Mouse (Mus musculus): ENCODE results near the gene Slc4a8.

DNA sequence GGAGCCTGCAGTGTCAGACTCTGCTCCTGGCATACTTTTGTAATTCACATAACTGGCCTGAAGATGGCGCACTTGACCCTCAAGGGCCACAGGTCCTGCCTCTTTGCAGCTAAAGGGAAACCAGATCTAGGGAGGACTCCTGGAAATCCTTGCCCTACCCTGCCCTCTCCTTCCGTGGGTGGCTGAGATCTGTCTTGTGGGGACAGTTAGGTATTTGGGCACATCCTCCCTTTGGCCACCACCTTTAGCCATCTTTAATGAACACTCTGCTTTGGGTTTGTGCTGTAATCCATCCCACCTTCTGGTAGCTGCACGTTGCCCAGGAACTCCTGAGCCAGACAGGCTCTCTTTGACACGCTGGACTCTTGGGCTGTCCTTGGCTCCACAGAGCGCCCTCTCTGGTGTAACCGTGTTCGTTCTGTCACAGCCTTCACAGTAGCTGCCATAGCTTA, 4.0 kb upstream of the Slc4a8 start:
- TF ChIP-seq POLR2A (IDR thresholded peaks at IDR 0.05; ENCODE audit: insufficient read length, low read depth) (no peak), TCF3 (IDR thresholded peaks at IDR 0.05; ENCODE audit: insufficient read length, low read depth) (no peak), E2F4 (IDR thresholded peaks at IDR 0.05; ENCODE audit: insufficient read depth) (no peak), CEBPB (IDR thresholded peaks at IDR 0.05; ENCODE audit: insufficient read depth, poor library complexity, severe bottlenecking) (no peak), MYOG (IDR thresholded peaks at IDR 0.05; ENCODE audit: control insufficient read depth in 1 of 3, insufficient read depth in 1 of 3, insufficient read length in 2 of 3, low read depth in 2 of 3) (no peak), SRF (IDR thresholded peaks at IDR 0.05; ENCODE audit: control insufficient read depth, insufficient read length, low read depth) (peak; percentile 45), MYOD1 (IDR thresholded peaks at IDR 0.05; ENCODE audit: control insufficient read depth in 1 of 3, insufficient read length in 2 of 3, low read depth in 2 of 3) (no peak), REST (IDR thresholded peaks at IDR 0.05; ENCODE audit: insufficient read depth, insufficient read length) (no peak), USF1 (IDR thresholded peaks at IDR 0.05; ENCODE audit: low read depth) (no peak), MAX (IDR thresholded peaks at IDR 0.05; ENCODE audit: low read depth) (no peak), TCF12 (IDR thresholded peaks at IDR 0.05; ENCODE audit: insufficient read depth, poor library complexity, severe bottlenecking) (no peak)
